Mouse (Mus musculus): Measurements from ENCODE around the gene Vmn1r7. TPM values are rescaled to one million over a fixed set of nuclear protein-coding genes. Genes with fewer than 3 reads are reported as not detected.
"Not testable (repeated sequence)": the region's sequence is repeated elsewhere in the genome, so short reads cannot be mapped to it uniquely, and the experiment has no call there.

Vmn1r7 gene
- not detected in 2 replicates for polyA plus RNA-seq (2015; fragmentation: Nextera tagmentation; extraction: Ambion mirVana)

- not testable (repeated sequence) for H3K4me2 ChIP-seq (ENCODE audit: low read depth, low read length); H3K9ac ChIP-seq (ENCODE audit: low read length); H3K27ac ChIP-seq (ENCODE audit: low read length); H3K4me1 ChIP-seq (ENCODE audit: control insufficient read depth, insufficient read depth, low read length); H3K4me3 ChIP-seq (replicated peaks; ENCODE audit: low read length); H3K9me3 ChIP-seq (replicated peaks; ENCODE audit: control insufficient read depth, low read length); H3K36me3 ChIP-seq (ENCODE audit: control insufficient read depth, insufficient read depth, low read length); ATAC-seq (ENCODE audit: insufficient read depth, low FRiP score); H3K27me3 ChIP-seq (ENCODE audit: control insufficient read depth, insufficient read depth, low read length)
- WGBS = 88% methylated on average over 2 of the region's 2 CpGs
Observed at GRCm38 (mm10) chr6:57025224-57025623, at the start of gene Vmn1r7. Gene Vmn1r7 (minus strand): TSS chr6:57025324.

DNA sequence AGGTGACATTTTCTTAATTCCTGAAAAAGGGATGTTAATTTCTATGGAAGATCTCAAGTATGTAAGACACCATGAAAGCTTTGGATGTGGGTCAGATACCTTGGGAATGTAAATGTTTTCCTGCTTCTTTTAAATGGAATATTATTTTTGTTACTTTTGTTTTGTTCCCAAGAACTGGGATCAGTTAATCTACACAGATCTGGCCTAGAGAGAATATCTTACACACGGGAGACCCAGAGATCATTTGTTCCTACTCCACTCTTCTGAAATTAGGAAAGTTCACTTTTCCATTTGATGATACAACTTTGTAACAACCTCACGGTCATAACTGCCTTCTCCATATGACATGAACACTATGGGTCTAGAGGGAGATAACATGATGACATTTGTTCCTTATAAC is 41.4 kb upstream of the Vmn1r7 start, which contains the start of gene Vmn1r9:
TSS of gene Vmn1r9 (plus strand) at position 301 of the 400 bp plus-strand sequence.
- WGBS = 77% methylated on average over 2 of the region's 2 CpGs
- no peak within 1 kb of the TSS for H3K27ac ChIP-seq (ENCODE audit: low read length)
- no peak within 1 kb of the TSS for H3K9ac ChIP-seq (ENCODE audit: low read length)
- H3K9me3 ChIP-seq (replicated peaks; ENCODE audit: control insufficient read depth, low read length) = no peaks in the 10 kb centered on the region
- H3K4me1 ChIP-seq (ENCODE audit: control insufficient read depth, insufficient read depth, low read length) = no peaks in the 10 kb centered on the region
- no peaks in the 10 kb centered on the region for H3K36me3 ChIP-seq (ENCODE audit: control insufficient read depth, insufficient read depth, low read length)
- no peaks in the 10 kb centered on the region for H3K27me3 ChIP-seq (ENCODE audit: control insufficient read depth, insufficient read depth, low read length)
- H3K4me3 ChIP-seq (replicated peaks; ENCODE audit: low read length) = no peak within 1 kb of the TSS
- no peak for ATAC-seq (ENCODE audit: insufficient read depth, low FRiP score)
- no peak within 1 kb of the TSS for H3K4me2 ChIP-seq (ENCODE audit: low read depth, low read length)

- no peak for ATAC-seq (ENCODE audit: insufficient read depth, low FRiP score)
- no peak overlapping the region for H3K4me3 ChIP-seq (replicated peaks; ENCODE audit: low read length)
Observed at GRCm38 (mm10) chr6:57063730-57064129, 38.6 kb upstream of the Vmn1r7 start.

DNA sequence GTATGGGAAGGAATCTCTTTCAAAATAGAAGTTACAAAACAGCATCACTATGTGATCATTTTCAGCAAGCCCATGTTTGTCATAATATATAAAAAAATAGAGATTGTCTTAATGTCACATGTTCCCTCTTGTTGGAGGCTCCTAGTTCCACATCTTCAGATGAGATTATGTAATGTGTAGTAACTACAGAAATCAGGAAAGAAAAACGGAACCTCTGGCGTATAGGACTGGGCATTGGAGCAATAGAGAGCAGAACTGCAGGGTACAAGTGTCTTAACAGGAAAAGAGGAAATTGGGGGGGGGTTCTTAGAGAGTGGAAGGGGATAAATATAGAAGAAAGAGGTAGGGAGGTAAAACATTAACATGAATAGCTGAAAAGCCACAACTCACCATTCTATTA is 9.6 kb upstream of the Vmn1r7 start:
- Histone ChIP-seq H3K4me3 (replicated peaks; ENCODE audit: low read length) (no peak overlapping the region), H3K27ac (ENCODE audit: low read length) (no peak overlapping the region), H3K4me1 (ENCODE audit: control insufficient read depth, insufficient read depth, low read length) (no peaks in the 10 kb centered on the region), H3K9me3 (replicated peaks; ENCODE audit: control insufficient read depth, low read length) (no peaks in the 10 kb centered on the region), H3K9ac (ENCODE audit: low read length) (no peak overlapping the region), H3K4me2 (ENCODE audit: low read depth, low read length) (no peak overlapping the region), H3K36me3 (ENCODE audit: control insufficient read depth, insufficient read depth, low read length) (no peaks in the 10 kb centered on the region), H3K27me3 (ENCODE audit: control insufficient read depth, insufficient read depth, low read length) (no peaks in the 10 kb centered on the region)
- no peak for ATAC-seq (ENCODE audit: insufficient read depth, low FRiP score)
- 77% methylated on average over 2 of the region's 2 CpGs for WGBS

More at GRCm38 (mm10) chr6:57063730-57064129, 38.6 kb upstream of the Vmn1r7 start:
- H3K9ac ChIP-seq (ENCODE audit: low read length) = no peak overlapping the region
- no peaks in the 10 kb centered on the region for H3K9me3 ChIP-seq (replicated peaks; ENCODE audit: control insufficient read depth, low read length)
- H3K36me3 ChIP-seq (ENCODE audit: control insufficient read depth, insufficient read depth, low read length) = no peaks in the 10 kb centered on the region
- no peaks in the 10 kb centered on the region for H3K27me3 ChIP-seq (ENCODE audit: control insufficient read depth, insufficient read depth, low read length)
- no peaks in the 10 kb centered on the region for H3K4me1 ChIP-seq (ENCODE audit: control insufficient read depth, insufficient read depth, low read length)
- no peak overlapping the region for H3K4me2 ChIP-seq (ENCODE audit: low read depth, low read length)
- H3K27ac ChIP-seq (ENCODE audit: low read length) = no peak overlapping the region

- Histone ChIP-seq H3K9me3 (replicated peaks; ENCODE audit: control insufficient read depth, low read length) (no peaks in the 10 kb centered on the region), H3K9ac (ENCODE audit: low read length) (no peak within 1 kb of the TSS), H3K27me3 (ENCODE audit: control insufficient read depth, insufficient read depth, low read length) (no peaks in the 10 kb centered on the region), H3K4me3 (replicated peaks; ENCODE audit: low read length) (no peak within 1 kb of the TSS), H3K4me1 (ENCODE audit: control insufficient read depth, insufficient read depth, low read length) (no peaks in the 10 kb centered on the region), H3K27ac (ENCODE audit: low read length) (no peak within 1 kb of the TSS), H3K36me3 (ENCODE audit: control insufficient read depth, insufficient read depth, low read length) (no peaks in the 10 kb centered on the region), H3K4me2 (ENCODE audit: low read depth, low read length) (no peak within 1 kb of the TSS)
- no peak for ATAC-seq (ENCODE audit: insufficient read depth, low FRiP score)
Observed at GRCm38 (mm10) chr6:57031984-57032383, 6.9 kb upstream of the Vmn1r7 start, which contains the start of gene Vmn1r8. Gene Vmn1r8 (plus strand): TSS chr6:57032284.

DNA sequence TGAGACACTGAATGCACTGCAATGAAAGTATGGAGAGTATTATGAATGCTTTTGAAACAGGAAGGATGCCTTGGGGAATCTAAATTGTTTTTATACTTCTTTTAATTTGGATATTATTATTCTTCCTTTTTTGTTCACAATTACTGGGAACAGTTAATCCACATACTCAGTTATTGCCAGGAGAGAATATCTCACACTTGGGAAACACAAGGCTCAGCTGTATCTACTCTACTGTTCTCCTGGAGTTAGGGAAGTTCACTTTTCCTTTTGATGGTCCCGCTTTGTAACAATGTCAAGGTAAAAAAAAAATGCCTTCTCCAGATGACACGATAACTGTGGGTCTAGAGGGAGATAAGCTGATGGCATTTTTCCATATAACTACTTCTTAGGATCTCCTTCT is 28.2 kb downstream of the Vmn1r7 start, which contains the start of gene Vmn1r6:
TSS of gene Vmn1r6 (plus strand) at position 301 of the 400 bp plus-strand sequence.
- no peak within 1 kb of the TSS for H3K4me3 ChIP-seq (replicated peaks; ENCODE audit: low read length)
- H3K9me3 ChIP-seq (replicated peaks; ENCODE audit: control insufficient read depth, low read length) = no peaks in the 10 kb centered on the region
- no peak within 1 kb of the TSS for H3K4me2 ChIP-seq (ENCODE audit: low read depth, low read length)
- H3K27ac ChIP-seq (ENCODE audit: low read length) = no peak within 1 kb of the TSS
- no peaks in the 10 kb centered on the region for H3K27me3 ChIP-seq (ENCODE audit: control insufficient read depth, insufficient read depth, low read length)
- 80% methylated on average over 2 of the region's 2 CpGs for WGBS
- H3K4me1 ChIP-seq (ENCODE audit: control insufficient read depth, insufficient read depth, low read length) = no peaks in the 10 kb centered on the region
- H3K36me3 ChIP-seq (ENCODE audit: control insufficient read depth, insufficient read depth, low read length) = no peaks in the 10 kb centered on the region
- no peak within 1 kb of the TSS for H3K9ac ChIP-seq (ENCODE audit: low read length)
- no peak for ATAC-seq (ENCODE audit: insufficient read depth, low FRiP score)

Other genes starting within 250 kb of the Vmn1r7 start
- gene Kbtbd2, start 227.5 kb downstream of the Vmn1r7 start, polyA plus RNA-seq (2015; fragmentation: Nextera tagmentation; extraction: Ambion mirVana) = 22.6 and 24.0 TPM in 2 replicates
- 150 TPM in 2 replicates for gene Fkbp9, start 193.3 kb downstream of the Vmn1r7 start, polyA plus RNA-seq (2015; fragmentation: Nextera tagmentation; extraction: Ambion mirVana)
- 72.2 and 77.4 TPM in 2 replicates for gene Nt5c3, start 101.4 kb downstream of the Vmn1r7 start, polyA plus RNA-seq (2015; fragmentation: Nextera tagmentation; extraction: Ambion mirVana)
- 0.11 and 0.21 TPM in 2 replicates for gene Vmn1r4, start 101.3 kb downstream of the Vmn1r7 start, polyA plus RNA-seq (2015; fragmentation: Nextera tagmentation; extraction: Ambion mirVana)
- not detected in 2 replicates for gene Vmn1r5, start 55.1 kb downstream of the Vmn1r7 start, polyA plus RNA-seq (2015; fragmentation: Nextera tagmentation; extraction: Ambion mirVana)
- not detected in 2 replicates for gene Vmn1r6, start 28.1 kb downstream of the Vmn1r7 start, polyA plus RNA-seq (2015; fragmentation: Nextera tagmentation; extraction: Ambion mirVana)
- not detected in 2 replicates for gene Vmn1r8, start 7.0 kb upstream of the Vmn1r7 start, polyA plus RNA-seq (2015; fragmentation: Nextera tagmentation; extraction: Ambion mirVana)
- gene Vmn1r9, start 41.5 kb upstream of the Vmn1r7 start, polyA plus RNA-seq (2015; fragmentation: Nextera tagmentation; extraction: Ambion mirVana) = not detected in 2 replicates
- not detected in 2 replicates for gene Vmn1r10, start 84.1 kb upstream of the Vmn1r7 start, polyA plus RNA-seq (2015; fragmentation: Nextera tagmentation; extraction: Ambion mirVana)
- gene Vmn1r11, start 108.1 kb upstream of the Vmn1r7 start, polyA plus RNA-seq (2015; fragmentation: Nextera tagmentation; extraction: Ambion mirVana) = not detected in 2 replicates
- gene Vmn1r12, start 131.6 kb upstream of the Vmn1r7 start, polyA plus RNA-seq (2015; fragmentation: Nextera tagmentation; extraction: Ambion mirVana) = not detected in 2 replicates
- not detected in 2 replicates for gene Vmn1r13, start 178.0 kb upstream of the Vmn1r7 start, polyA plus RNA-seq (2015; fragmentation: Nextera tagmentation; extraction: Ambion mirVana)
- not detected in 2 replicates for gene Vmn1r14, start 206.4 kb upstream of the Vmn1r7 start, polyA plus RNA-seq (2015; fragmentation: Nextera tagmentation; extraction: Ambion mirVana)
- not detected in 2 replicates for gene Vmn1r15, start 232.6 kb upstream of the Vmn1r7 start, polyA plus RNA-seq (2015; fragmentation: Nextera tagmentation; extraction: Ambion mirVana)